Mouse (Mus musculus) Patski (cell line): ENCODE data around the gene Trim71. TPM values are rescaled to one million over a fixed set of nuclear protein-coding genes. Genes with fewer than 3 reads are reported as not detected.

Source experiments
- ATAC-seq: fragments of 100-300 bp; one replicate; pipeline ENCODE4 v1.8.0; 2021
- CTCF ChIA-PET: fragments of 350-600 bp; sonication (Branson Sonifier 250); formaldehyde crosslinking; loops from one replicate; lab custom pipeline; 2022; ENCODE audit warnings: inconsistent platforms; lab: Charles Lee
- POLR2A ChIA-PET: fragments of 350-600 bp; sonication (Branson Sonifier 250); formaldehyde crosslinking; loops from one replicate; lab custom pipeline; 2022; ENCODE audit warnings: antibody characterized with exemption, inconsistent platforms; lab: Charles Lee
- DNase-seq: peaks from one replicate; pipeline ENCODE4 v3.0.0-alpha.2; 2011; ENCODE audit warnings: low read depth, low spot score
- H3K27me3 ChIP-seq: fragments of 371-371 bp; one replicate; pipeline ENCODE4 v1.5.1; 2021
- CTCF ChIP-seq: fragments of 100-300 bp; IDR thresholded peaks from one replicate; pipeline ENCODE4 v1.5.1; 2021
- in situ Hi-C: fragments of 300-500 bp; cut with MboI; formaldehyde crosslinking; loops from 3 replicates; pipeline ENCODE4 v1.11.1; 2018; ENCODE audit warnings: low pct_unique_long_range_greater_than_20kb, mixed read lengths
- polyA plus RNA-seq: library from polyadenylated mRNA; unstranded; gene quantifications from one replicate; pipeline ENCODE4 v1.2.3, GENCODE M21; 2021

Gene Trim71
- polyA plus RNA-seq, 1 experiment from 2014 or later, result not detected

GRCm38 (mm10) chr9:114506564-114506963 lies 57.6 kb downstream of the Trim71 start:
- H3K27me3 ChIP-seq, result no peaks in the 10 kb centered on the region
- no peak for TF ChIP-seq CTCF
- CTCF ChIA-PET, result interaction anchor here (1.5 to 1.7 kb wide), 2 partner anchors 9 to 75 kb away, joined by 3 to 5 read pairs; no protein-coding TSS in a partner anchor
- no peak for ATAC-seq
- POLR2A ChIA-PET, result no interaction called here
- in situ Hi-C loops, result no loop called here
- no peak for DNase-seq

- ATAC-seq (no peak), DNase-seq (no peak)
- CTCF ChIA-PET, result interaction anchor here (1.1 kb wide), 1 partner anchor 62 kb away, joined by 3 read pairs; no protein-coding TSS in a partner anchor
- POLR2A ChIA-PET, result no interaction called here
- no peaks in the 10 kb centered on the region for H3K27me3 ChIP-seq
- in situ Hi-C loops, result loop anchor here (5.0 kb wide), 1 partner anchor 77 kb away; no protein-coding TSS in a partner anchor
- TF ChIP-seq CTCF, result no peak
These were observed 59.4 kb downstream of the Trim71 start, which contains the start of gene Ccr4 for GRCm38 (mm10) chr9:114504816-114505215. Gene Ccr4, minus strand, starts transcription at chr9:114504916.

- H3K27me3 ChIP-seq, result no peaks in the 10 kb centered on the region
- TF ChIP-seq CTCF, result no peak
- ATAC-seq, result peak; percentile 45
- DNase-seq, result peak; percentile 43
- ChIA-PET POLR2A (no interaction called here), CTCF (interaction anchor here (0.9 to 1.4 kb wide), 3 partner anchors 42 to 88 kb away, joined by 3 to 6 read pairs (median 4); no protein-coding TSS in a partner anchor)
- in situ Hi-C loops, result loop anchor here (5.0 kb wide), 1 partner anchor 79 kb away; no protein-coding TSS in a partner anchor
These were observed 61.3 kb downstream of the Trim71 start for GRCm38 (mm10) chr9:114502711-114503427.

- ATAC-seq (no peak), DNase-seq (no peak)
- no peak for TF ChIP-seq CTCF
- ChIA-PET POLR2A (no interaction called here), CTCF (interaction anchor here (1.0 to 4.0 kb wide), 3 partner anchors 76 to 87 kb away, joined by 3 to 24 read pairs (median 5); no protein-coding TSS in a partner anchor)
- in situ Hi-C loops, result loop anchor here (5.0 kb wide), 1 partner anchor 80 kb away; no protein-coding TSS in a partner anchor
- H3K27me3 ChIP-seq, result no peaks in the 10 kb centered on the region
These were observed 62.3 kb downstream of the Trim71 start for GRCm38 (mm10) chr9:114501913-114502312.

GRCm38 (mm10) chr9:114501111-114501510 lies 63.1 kb downstream of the Trim71 start:
- TF ChIP-seq CTCF, result no peak
- no peak for DNase-seq
- in situ Hi-C loops, result loop anchor here (5.0 kb wide), 1 partner anchor 81 kb away; no protein-coding TSS in a partner anchor
- no peak for ATAC-seq
- ChIA-PET CTCF (interaction anchor here (0.8 to 4.0 kb wide), 6 partner anchors 8 to 87 kb away, joined by 3 to 24 read pairs (median 5); no protein-coding TSS in a partner anchor), POLR2A (no interaction called here)
- H3K27me3 ChIP-seq, result no peaks in the 10 kb centered on the region

GRCm38 (mm10) chr9:114499783-114500515 lies 64.2 kb downstream of the Trim71 start:
- ChIA-PET POLR2A (interaction anchor here (0.8 kb wide), 1 partner anchor 81 kb away, joined by 3 read pairs; no protein-coding TSS in a partner anchor), CTCF (interaction anchor here (0.6 to 4.0 kb wide), 6 partner anchors 8 to 89 kb away, joined by 3 to 24 read pairs (median 8); no protein-coding TSS in a partner anchor)
- in situ Hi-C loops, result loop anchor here (5.0 kb wide), 2 partner anchors 82 to 83 kb away; no protein-coding TSS in a partner anchor
- TF ChIP-seq CTCF, result peak; percentile 75
- ATAC-seq (peak; percentile 40), DNase-seq (peak; percentile 27)
- no peaks in the 10 kb centered on the region for H3K27me3 ChIP-seq

- POLR2A ChIA-PET, result no interaction called here
- H3K27me3 ChIP-seq, result no peaks in the 10 kb centered on the region
- CTCF ChIA-PET, result interaction anchor here (0.7 to 4.0 kb wide), 11 partner anchors 10 to 180 kb away, joined by 3 to 24 read pairs (median 5); no protein-coding TSS in a partner anchor
- DNase-seq (peak; percentile 25), ATAC-seq (peak; percentile 72)
- in situ Hi-C loops, result loop anchor here (5.0 kb wide), 1 partner anchor 81 kb away; no protein-coding TSS in a partner anchor
- peak; percentile 94 for TF ChIP-seq CTCF
These were observed 66.0 kb downstream of the Trim71 start for GRCm38 (mm10) chr9:114498218-114498617.

GRCm38 (mm10) chr9:114496469-114496868 lies 67.7 kb downstream of the Trim71 start:
- in situ Hi-C loops, result loop anchor here (5.0 kb wide), 1 partner anchor 79 kb away; no protein-coding TSS in a partner anchor
- DNase-seq (no peak), ATAC-seq (no peak)
- CTCF ChIA-PET, result interaction anchor here (1.3 kb wide), 1 partner anchor 81 kb away, joined by 3 read pairs; no protein-coding TSS in a partner anchor
- TF ChIP-seq CTCF, result no peak
- H3K27me3 ChIP-seq, result no peaks in the 10 kb centered on the region
- POLR2A ChIA-PET, result no interaction called here

GRCm38 (mm10) chr9:114487481-114488258 lies 76.5 kb downstream of the Trim71 start:
- ChIA-PET CTCF (interaction anchor here (1.9 kb wide), 1 partner anchor 11 kb away, joined by 9 read pairs; no protein-coding TSS in a partner anchor), POLR2A (no interaction called here)
- in situ Hi-C loops, result no loop called here
- ATAC-seq (peak; percentile 78), DNase-seq (peak; percentile 33)
- H3K27me3 ChIP-seq, result no peaks in the 10 kb centered on the region
- TF ChIP-seq CTCF, result no peak
